In the genomic region with DNA sequence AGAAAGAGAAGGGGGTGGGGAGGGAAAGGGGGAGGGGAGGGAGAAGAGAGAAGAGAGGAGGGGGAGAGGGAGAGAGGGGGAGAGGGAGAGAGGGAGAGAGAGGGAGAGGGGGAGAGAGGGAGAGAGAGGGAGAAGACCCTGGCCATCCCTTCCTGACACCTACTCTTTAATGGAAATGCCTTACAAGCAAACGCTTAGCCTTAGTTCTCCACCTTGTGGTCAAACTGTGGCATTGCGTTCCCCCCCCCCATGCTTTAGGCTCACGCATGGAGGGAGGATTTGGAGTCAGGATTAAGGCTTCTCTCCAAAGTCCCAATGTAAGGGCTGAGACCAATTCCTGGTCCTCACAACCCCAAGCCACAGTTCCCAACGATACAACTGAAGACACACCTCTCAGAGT, we compare ENCODE assay signal across 9 mouse cellular contexts. TPM values are rescaled to one million over a fixed set of nuclear protein-coding genes. Genes with fewer than 3 reads are reported as not detected.
DNase-seq lines count a peak whose midpoint lies in the region; ATAC-seq and TF ChIP-seq lines count a peak whose summit lies in the region.
"Had no signal": no experiment of that assay in that cellular context is flagged by ENCODE, and none has a peak within 500 bp of the region (broad histone marks: within the 10 kb centered on the region; RNA-seq: fewer than 3 reads in every experiment).

No protein-coding gene starts in this region.

- ATAC-seq in heart, postnatal 0 days (ENCODE audit: insufficient read depth, low read depth) = no peak
- ATAC-seq in megakaryocyte, adult 5-6 weeks (ENCODE audit: poor library complexity, severe bottlenecking) = peak; percentile 80

- TF ChIP-seq EP300 in heart, postnatal 0 days (IDR thresholded peaks at IDR 0.05; ENCODE audit: low read depth) = no peak

- H3K36me3 ChIP-seq in heart, postnatal 0 days (replicated peaks; ENCODE audit: control insufficient read depth, insufficient read depth, low read length) = no peaks in the 10 kb centered on the region

- H3K27me3 ChIP-seq in heart, postnatal 0 days (ENCODE audit: control insufficient read depth, insufficient read depth, low read length) = no peaks in the 10 kb centered on the region

- H3K9ac ChIP-seq in heart, postnatal 0 days (replicated peaks; ENCODE audit: low read depth, low read length) = no peak overlapping the region

- H3K4me1 ChIP-seq in heart, postnatal 0 days (ENCODE audit: control insufficient read depth, insufficient read depth) = no peaks in the 10 kb centered on the region

- no peak overlapping the region for H3K4me2 ChIP-seq in heart, postnatal 0 days (ENCODE audit: low read depth, low read length)

- H3K9me3 ChIP-seq in heart, postnatal 0 days (replicated peaks; ENCODE audit: control insufficient read depth, low read length) = no peaks in the 10 kb centered on the region

- 2% methylated on average over 4 of the region's 4 CpGs for WGBS in heart, postnatal 0 days

- peak; percentile 54 for DNase-seq in heart, postnatal 0 days (ENCODE audit: low spot score)
- DNase-seq in heart, adult 9 months (ENCODE audit: low spot score in 2 of 2) = no peak
- DNase-seq in B cell, adult 2 months = peak; percentile 26 to 29
- peak; percentile 5 to 49 for DNase-seq in adrenal gland, postnatal 36 days
- DNase-seq in forelimb bud, embryonic 11.5 days (ENCODE audit: low read depth, low spot score) = peak; percentile 55
- no peak for DNase-seq in urinary bladder, adult 18-20 months (ENCODE audit: low spot score in 2 of 2)
- no peak for DNase-seq in layer of hippocampus, adult 9-11 months

- H3K4me3 ChIP-seq in heart, postnatal 0 days (ENCODE audit: low read depth, low read length) = no peak overlapping the region

- TF ChIP-seq CTCF in heart, postnatal 0 days (IDR thresholded peaks at IDR 0.05; ENCODE audit: low read depth) = peak; percentile 92

- H3K27ac ChIP-seq in heart, postnatal 0 days (ENCODE audit: low read depth) = no peak overlapping the region

RNA-seq across cellular contexts. Expression of a gene that starts 29.0 kb away (rescaled TPM):
- total RNA-seq in heart, postnatal 0 days (2014; rRNA removed; ENCODE audit: low replicate concordance) = 0.54 TPM in 1 of 2 replicates, not detected in the other
- not detected in 2 replicates for polyA plus RNA-seq in heart, postnatal 0 days (2015; fragmentation: Nextera tagmentation; extraction: Ambion mirVana)
- not detected for total RNA-seq in adrenal gland, postnatal 36 days (2021)
- total RNA-seq in megakaryocyte, adult 5-6 weeks (2015) = 1.2 and 2.7 TPM in 2 replicates
- 4.3 and 6.8 TPM in 2 replicates for total RNA-seq in megakaryocyte, adult 5-6 weeks (2017)
- total RNA-seq: left cerebral cortex, postnatal 25 days had no signal

RNA-seq across cellular contexts. Expression of a gene that starts 42.9 kb away (rescaled TPM):
- total RNA-seq in heart, postnatal 0 days (2014; rRNA removed; ENCODE audit: low replicate concordance) = not detected in 2 replicates
- polyA plus RNA-seq in heart, postnatal 0 days (2015; fragmentation: Nextera tagmentation; extraction: Ambion mirVana) = 0.25 and 0.40 TPM in 2 replicates
- not detected for total RNA-seq in adrenal gland, postnatal 36 days (2021)
- total RNA-seq in megakaryocyte, adult 5-6 weeks (2015) = not detected in 2 replicates
- not detected in 2 replicates for total RNA-seq in megakaryocyte, adult 5-6 weeks (2017)
- total RNA-seq: left cerebral cortex, postnatal 25 days had no signal

RNA-seq across cellular contexts. Expression of a gene that starts 48.1 kb away (rescaled TPM):
- not detected in 2 replicates for total RNA-seq in heart, postnatal 0 days (2014; rRNA removed; ENCODE audit: low replicate concordance)
- not detected in 2 replicates for polyA plus RNA-seq in heart, postnatal 0 days (2015; fragmentation: Nextera tagmentation; extraction: Ambion mirVana)
- not detected for total RNA-seq in adrenal gland, postnatal 36 days (2021)
- not detected in 2 replicates for total RNA-seq in megakaryocyte, adult 5-6 weeks (2015)
- total RNA-seq in megakaryocyte, adult 5-6 weeks (2017) = not detected in 2 replicates

Comparison
In these comparisons a context has a peak if more than half of its experiments do, and no peak if none do; other contexts are left out.
1. DNase-seq: peak in heart, postnatal 0 days (single experiment), B cell, adult 2 months (2 of 2), adrenal gland, postnatal 36 days (2 of 2) and forelimb bud, embryonic 11.5 days (single experiment); none in heart, adult 9 months (0 of 2), urinary bladder, adult 18-20 months (0 of 2) and layer of hippocampus, adult 9-11 months (single experiment).